Mouse (Mus musculus): ENCODE results near the gene Psmc3. TPM values are rescaled to one million over a fixed set of nuclear protein-coding genes. Genes with fewer than 3 reads are reported as not detected.
A peak's percentile ranks its signal among the peaks of the same experiment; 100 is the strongest.

Psmc3 gene
- total and polyA plus RNA-seq, 3 experiments, result 112 to 252 (median 216) TPM

DNA sequence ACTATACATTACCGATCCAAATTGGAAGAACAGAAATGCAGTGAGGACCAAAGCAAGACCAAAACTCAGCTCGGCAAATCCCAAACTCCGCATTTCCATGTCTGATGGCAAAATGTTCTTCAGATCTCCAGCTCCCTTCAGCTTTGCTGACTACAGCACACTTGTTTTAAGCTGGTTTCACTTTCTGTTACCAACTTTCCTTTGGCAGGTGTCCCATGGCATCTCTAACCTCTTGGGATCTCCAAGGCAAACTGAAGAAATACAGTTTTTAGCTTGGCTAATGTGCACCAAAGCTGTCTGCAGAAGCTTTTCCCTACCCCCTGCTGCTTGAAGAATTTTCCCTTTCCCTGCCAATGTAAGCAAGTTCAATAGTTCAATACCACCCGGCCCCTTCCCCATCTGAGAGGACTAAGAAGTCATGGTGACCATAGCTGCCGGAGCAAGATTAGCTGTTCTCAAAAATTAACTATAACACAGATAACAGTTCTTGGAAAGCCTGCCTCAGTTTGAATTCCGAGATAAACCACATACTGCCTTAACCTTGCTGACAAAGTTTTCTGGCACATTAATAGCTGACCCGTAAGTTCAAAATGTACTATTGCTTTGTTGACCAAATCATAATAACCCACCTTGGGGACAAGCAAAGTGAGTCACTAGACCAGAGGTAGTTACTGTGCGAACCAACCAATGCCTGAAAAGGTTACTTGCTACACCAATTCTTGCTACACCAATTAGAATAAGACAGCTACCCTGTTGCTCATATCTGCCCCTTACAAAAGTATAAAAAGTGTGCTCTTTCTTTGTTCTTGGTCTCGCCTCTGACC is 26.2 kb upstream of the Psmc3 start:
- Histone ChIP-seq H3K4me3 (no peak overlapping the region), H3K9ac (ENCODE audit: low read depth, low read length) (no peak overlapping the region), H3K4me1 (ENCODE audit: control insufficient read depth, insufficient read depth, low read length) (peaks cover 5% of the 10 kb centered on the region), H3K36me3 (ENCODE audit: control insufficient read depth, insufficient read depth, low read length) (peaks cover 8% of the 10 kb centered on the region), H3K27me3 (ENCODE audit: control insufficient read depth, insufficient read depth, low read length) (no peaks in the 10 kb centered on the region), H3K27ac (no peak overlapping the region), H3K79me2 (replicated peaks; ENCODE audit: control insufficient read depth, insufficient read depth, low read length) (no peaks in the 10 kb centered on the region)
- no peak for TF ChIP-seq EP300 (IDR thresholded peaks at IDR 0.05; ENCODE audit: insufficient read depth, low read depth, low read length)
- no peak for TF ChIP-seq POLR2A (IDR thresholded peaks at IDR 0.05; ENCODE audit: insufficient read depth, low read depth, low read length)
- TF ChIP-seq CTCF (IDR thresholded peaks at IDR 0.05), result no peak
- 76% methylated on average over 9 of the region's 9 CpGs for WGBS
- intact Hi-C loops (cut with DNase I), result no loop called here
- DNase-seq, result peak in 1 of 2 experiments; percentile 26

- H3K27me3 ChIP-seq (ENCODE audit: control insufficient read depth, insufficient read depth, low read length), result no peaks in the 10 kb centered on the region
- H3K36me3 ChIP-seq (ENCODE audit: control insufficient read depth, insufficient read depth, low read length), result no peaks in the 10 kb centered on the region
- WGBS, result 86% methylated on average over 4 of the region's 4 CpGs
- no peak overlapping the region for H3K9ac ChIP-seq (ENCODE audit: low read depth, low read length)
- no peaks in the 10 kb centered on the region; the same call in none of the 2 replicates for H3K4me1 ChIP-seq (ENCODE audit: control insufficient read depth, insufficient read depth, low read length)
- intact Hi-C loops (cut with DNase I), result no loop called here
- no peak for DNase-seq
- no peak overlapping the region for H3K4me3 ChIP-seq
- no peak overlapping the region for H3K27ac ChIP-seq
- no peaks in the 10 kb centered on the region for H3K79me2 ChIP-seq (replicated peaks; ENCODE audit: control insufficient read depth, insufficient read depth, low read length)
- TF ChIP-seq EP300 (IDR thresholded peaks at IDR 0.05; ENCODE audit: insufficient read depth, low read depth, low read length) (no peak), CTCF (IDR thresholded peaks at IDR 0.05) (no peak), POLR2A (IDR thresholded peaks at IDR 0.05; ENCODE audit: insufficient read depth, low read depth, low read length) (no peak)
Observed at GRCm38 (mm10) chr2:91031216-91031615, 22.6 kb upstream of the Psmc3 start.

DNA sequence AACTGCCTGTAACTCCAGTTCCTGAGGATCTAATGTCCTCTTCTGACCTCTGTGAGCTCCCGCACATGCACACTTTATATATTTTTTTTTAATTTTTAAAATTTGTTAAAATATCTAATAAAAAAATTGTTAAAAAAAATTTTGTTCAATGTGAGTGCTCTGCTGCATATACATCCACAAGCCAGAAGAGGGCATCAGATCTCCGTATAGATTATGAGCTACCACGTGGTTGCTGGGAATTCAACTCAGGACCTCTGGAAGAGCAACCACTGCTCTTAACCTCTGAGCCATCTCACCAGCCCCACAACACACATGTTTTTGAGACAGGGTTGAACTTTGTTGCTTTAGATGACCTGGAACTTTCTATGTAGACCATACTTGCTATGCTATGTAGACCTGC is 20.8 kb upstream of the Psmc3 start:
- no peak overlapping the region for H3K27ac ChIP-seq
- H3K36me3 ChIP-seq (ENCODE audit: control insufficient read depth, insufficient read depth, low read length), result no peaks in the 10 kb centered on the region
- no peaks in the 10 kb centered on the region for H3K27me3 ChIP-seq (ENCODE audit: control insufficient read depth, insufficient read depth, low read length)
- TF ChIP-seq POLR2A (IDR thresholded peaks at IDR 0.05; ENCODE audit: insufficient read depth, low read depth, low read length) (no peak), CTCF (IDR thresholded peaks at IDR 0.05) (peak; percentile 57), EP300 (IDR thresholded peaks at IDR 0.05; ENCODE audit: insufficient read depth, low read depth, low read length) (no peak)
- H3K79me2 ChIP-seq (replicated peaks; ENCODE audit: control insufficient read depth, insufficient read depth, low read length), result no peaks in the 10 kb centered on the region
- DNase-seq, result no peak
- no peak overlapping the region for H3K4me3 ChIP-seq
- H3K4me1 ChIP-seq (ENCODE audit: control insufficient read depth, insufficient read depth, low read length), result no peaks in the 10 kb centered on the region; the same call in 1 of the 2 replicates
- 26% methylated on average over 3 of the region's 3 CpGs for WGBS
- intact Hi-C loops (cut with DNase I), result loop anchor here (1.0 kb wide), 1 partner anchor 68 kb away; no protein-coding TSS in a partner anchor
- H3K9ac ChIP-seq (ENCODE audit: low read depth, low read length), result no peak overlapping the region

- peak within 1 kb of the TSS; percentile 22; the same call in 1 of the 2 replicates for H3K4me3 ChIP-seq
- intact Hi-C loops (cut with DNase I), result no loop called here
- peak; percentile 64 to 77 for DNase-seq
Observed at GRCm38 (mm10) chr2:91035385-91035784, 18.4 kb upstream of the Psmc3 start, which contains the start of gene Rapsn. Gene Rapsn, plus strand, starts transcription at chr2:91035620.

GRCm38 (mm10) chr2:91041786-91042185 is 12.0 kb upstream of the Psmc3 start:
- TF ChIP-seq CTCF (IDR thresholded peaks at IDR 0.05) (no peak), EP300 (IDR thresholded peaks at IDR 0.05; ENCODE audit: insufficient read depth, low read depth, low read length) (no peak), POLR2A (IDR thresholded peaks at IDR 0.05; ENCODE audit: insufficient read depth, low read depth, low read length) (no peak)
- Histone ChIP-seq H3K36me3 (ENCODE audit: control insufficient read depth, insufficient read depth, low read length) (no peaks in the 10 kb centered on the region), H3K9ac (ENCODE audit: low read depth, low read length) (no peak overlapping the region), H3K27me3 (ENCODE audit: control insufficient read depth, insufficient read depth, low read length) (no peaks in the 10 kb centered on the region), H3K79me2 (replicated peaks; ENCODE audit: control insufficient read depth, insufficient read depth, low read length) (no peaks in the 10 kb centered on the region), H3K27ac (no peak overlapping the region), H3K4me1 (ENCODE audit: control insufficient read depth, insufficient read depth, low read length) (no peaks in the 10 kb centered on the region), H3K4me3 (no peak overlapping the region)
- intact Hi-C loops (cut with DNase I), result loop anchor here (5.0 kb wide), 1 partner anchor 39 kb away; no protein-coding TSS in a partner anchor
- WGBS, result 66% methylated on average over 8 of the region's 8 CpGs
- DNase-seq, result no peak

More at GRCm38 (mm10) chr2:91035385-91035784, 18.4 kb upstream of the Psmc3 start, which contains the start of gene Rapsn:
- Histone ChIP-seq H3K36me3 (ENCODE audit: control insufficient read depth, insufficient read depth, low read length) (no peaks in the 10 kb centered on the region), H3K9ac (ENCODE audit: low read depth, low read length) (peak within 1 kb of the TSS; percentile 42; the same call in 1 of the 2 replicates), H3K79me2 (replicated peaks; ENCODE audit: control insufficient read depth, insufficient read depth, low read length) (no peaks in the 10 kb centered on the region), H3K4me1 (ENCODE audit: control insufficient read depth, insufficient read depth, low read length) (no peaks in the 10 kb centered on the region; the same call in 1 of the 2 replicates), H3K27ac (peak within 1 kb of the TSS; percentile 68), H3K27me3 (ENCODE audit: control insufficient read depth, insufficient read depth, low read length) (no peaks in the 10 kb centered on the region)
- 33% methylated on average over 9 of the region's 9 CpGs for whole genome bisulfite sequencing
- TF ChIP-seq POLR2A (IDR thresholded peaks at IDR 0.05; ENCODE audit: insufficient read depth, low read depth, low read length) (peak; percentile 49; the same call in 1 of the 2 replicates), EP300 (IDR thresholded peaks at IDR 0.05; ENCODE audit: insufficient read depth, low read depth, low read length) (no peak), CTCF (IDR thresholded peaks at IDR 0.05) (peak; percentile 13; the same call in 1 of the 2 replicates)
